Mouse (Mus musculus) cerebellum, adult 18-20 months (tissue): ENCODE measurements around the gene Rgs17.

Experiments used
- DNase-seq, 2 experiments: peaks; one replicate each; pipeline ENCODE4 v3.0.0; 2021

Rgs17 gene

GRCm38 (mm10) chr10:5823740-5824491 is 98.3 kb downstream of the Rgs17 start, which contains the start of gene Mtrf1l:
Mtrf1l (minus strand) TSS chr10:5823910.
- DNase-seq = peak; percentile 96 to 97

GRCm38 (mm10) chr10:5823291-5823739 is 98.9 kb downstream of the Rgs17 start:
- peak in 1 of 2 experiments; percentile 26 for DNase-seq

GRCm38 (mm10) chr10:5818772-5819171 is 103.4 kb downstream of the Rgs17 start:
- no peak for DNase-seq

GRCm38 (mm10) chr10:5815968-5816367 is 106.2 kb downstream of the Rgs17 start:
- DNase-seq = no peak

- DNase-seq = no peak
These were observed 108.5 kb downstream of the Rgs17 start for GRCm38 (mm10) chr10:5813724-5814123.

GRCm38 (mm10) chr10:5807683-5808082 is 114.5 kb downstream of the Rgs17 start:
- DNase-seq = no peak

- DNase-seq = no peak
These were observed 115.2 kb downstream of the Rgs17 start for GRCm38 (mm10) chr10:5806996-5807395.

GRCm38 (mm10) chr10:5806416-5806815 is 115.8 kb downstream of the Rgs17 start:
- DNase-seq = peak in 1 of 2 experiments; percentile 34

- DNase-seq = peak; percentile 95 to 97
These were observed 116.4 kb downstream of the Rgs17 start for GRCm38 (mm10) chr10:5805731-5806307.

GRCm38 (mm10) chr10:5805243-5805730 is 116.9 kb downstream of the Rgs17 start, which contains the start of gene Fbxo5:
Fbxo5 (minus strand) TSS chr10:5805600.
- peak; percentile 99 for DNase-seq

- peak; percentile 19 to 22 for DNase-seq
These were observed 117.5 kb downstream of the Rgs17 start for GRCm38 (mm10) chr10:5804691-5805156.

GRCm38 (mm10) chr10:5803739-5804138 is 118.5 kb downstream of the Rgs17 start:
- DNase-seq = no peak

- no peak for DNase-seq
These were observed 119.3 kb downstream of the Rgs17 start for GRCm38 (mm10) chr10:5802866-5803265.

GRCm38 (mm10) chr10:5800490-5800889 is 121.7 kb downstream of the Rgs17 start:
- no peak for DNase-seq

GRCm38 (mm10) chr10:5798069-5798468 is 124.1 kb downstream of the Rgs17 start:
- DNase-seq = no peak

GRCm38 (mm10) chr10:5790657-5791056 is 131.5 kb downstream of the Rgs17 start:
- DNase-seq = peak; percentile 55 to 64

GRCm38 (mm10) chr10:5786923-5787322 is 135.3 kb downstream of the Rgs17 start:
- DNase-seq = peak in 1 of 2 experiments; percentile 15
